Mouse (Mus musculus) megakaryocyte progenitor cell, adult 5-6 weeks (primary cell): ENCODE data around the gene Maml3. TPM values are rescaled to one million over a fixed set of nuclear protein-coding genes. Genes with fewer than 3 reads are reported as not detected.

ENCODE experiments used
- ATAC-seq: replicated peaks from 2 replicates; pipeline ENCODE4 v1.8.0; 2016; ENCODE audit warnings: mild to moderate bottlenecking, moderate TSS enrichment, inconsistent platforms; ENCODE audit not compliant: poor library complexity
- total RNA-seq, 2 experiments: library from RNA; stranded (forward) in 1 of 2; stranded (reverse) in 1 of 2; fragments of 157-497, 149-512 nt in 1 of 2; fragments of 200-1000 nt in 1 of 2; gene quantifications; 2 replicates each; pipeline versions ENCODE4 v1.2.3 to v1.2.4; 2015 to 2017

The Maml3 gene
- total RNA-seq, 2 experiments from 2014 or later: 5.9 to 9.5 TPM

DNA sequence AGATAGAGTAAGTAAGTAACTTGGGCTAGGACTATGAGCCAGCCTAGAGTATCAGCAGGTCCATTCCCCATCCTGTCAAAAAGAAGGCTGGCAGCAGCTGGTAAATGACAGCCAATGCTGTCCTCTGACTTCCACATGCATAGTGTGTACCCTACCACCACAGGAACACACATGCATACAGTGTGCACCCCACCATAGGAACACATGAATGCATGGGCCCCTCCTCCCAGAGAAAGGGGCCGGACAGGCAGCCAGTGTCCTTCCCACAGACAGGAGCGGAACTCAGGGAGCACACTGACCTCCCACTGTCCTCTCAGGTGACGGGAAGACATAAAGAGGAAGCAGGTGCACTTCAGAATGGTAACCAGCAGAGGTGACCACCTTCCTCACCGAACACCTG lies 188.0 kb downstream of the Maml3 start:
- no peak for ATAC-seq

DNA sequence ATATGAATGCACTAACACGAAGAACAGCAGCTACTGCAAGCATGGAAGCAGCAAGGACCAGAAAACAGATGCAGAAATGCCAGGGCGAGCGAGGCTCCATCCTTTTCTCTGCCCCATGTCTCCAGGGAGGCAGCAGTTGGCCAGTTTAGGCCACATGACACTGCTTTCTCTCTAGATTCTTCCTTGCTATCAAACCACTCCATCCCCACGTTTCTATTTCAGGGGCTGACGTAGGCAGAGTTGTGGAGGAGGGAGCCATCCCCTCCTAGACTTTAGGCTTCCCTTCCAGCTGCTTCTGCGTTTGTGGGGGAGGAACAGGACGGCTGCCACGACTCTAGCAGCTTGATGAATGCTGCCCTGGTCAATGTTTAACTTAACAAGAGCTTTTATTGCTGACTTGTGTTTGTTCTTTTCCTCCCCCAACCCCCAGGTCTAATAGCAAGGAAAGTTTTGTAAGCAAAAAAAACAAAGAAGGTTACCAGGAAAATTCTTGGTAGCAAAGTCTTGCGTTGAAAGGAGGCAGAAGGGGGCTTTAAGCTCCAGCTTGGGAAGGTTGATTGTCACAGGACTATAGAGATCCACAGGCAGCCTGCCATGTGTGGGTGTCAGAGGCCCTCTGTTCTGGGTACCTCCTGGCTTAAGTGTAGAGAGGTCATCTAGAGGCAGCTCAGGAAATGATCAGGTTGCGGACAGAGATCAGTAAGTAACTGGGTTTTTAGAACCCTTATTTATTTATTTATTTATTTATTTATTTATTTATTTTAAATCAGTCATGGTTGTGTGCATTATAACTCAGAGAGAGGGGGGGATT lies 188.6 kb downstream of the Maml3 start:
- peak; percentile 20; the same call in 1 of the 2 replicates for ATAC-seq

DNA sequence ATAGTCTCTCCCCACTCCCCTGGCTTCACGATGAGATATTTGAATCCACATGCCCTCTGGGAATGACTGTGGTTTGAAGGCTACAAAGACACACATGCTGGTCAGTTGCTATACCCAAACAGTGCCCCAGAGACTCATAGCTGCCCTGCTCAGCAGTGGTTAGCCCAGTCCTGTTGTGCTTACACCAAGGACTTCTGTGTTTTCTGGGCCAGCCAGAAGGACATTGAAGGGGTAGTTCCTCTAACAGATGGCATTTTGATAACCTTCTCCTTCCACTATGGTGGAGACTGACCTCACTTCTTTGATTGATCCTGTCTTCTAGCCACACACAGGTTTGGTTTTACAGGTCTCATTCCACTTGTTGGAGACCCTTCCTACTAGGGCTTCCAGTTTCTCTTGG lies 189.5 kb downstream of the Maml3 start:
- ATAC-seq: 0 out of 2 replicates have a peak, but pooled peaks have one; percentile 35

DNA sequence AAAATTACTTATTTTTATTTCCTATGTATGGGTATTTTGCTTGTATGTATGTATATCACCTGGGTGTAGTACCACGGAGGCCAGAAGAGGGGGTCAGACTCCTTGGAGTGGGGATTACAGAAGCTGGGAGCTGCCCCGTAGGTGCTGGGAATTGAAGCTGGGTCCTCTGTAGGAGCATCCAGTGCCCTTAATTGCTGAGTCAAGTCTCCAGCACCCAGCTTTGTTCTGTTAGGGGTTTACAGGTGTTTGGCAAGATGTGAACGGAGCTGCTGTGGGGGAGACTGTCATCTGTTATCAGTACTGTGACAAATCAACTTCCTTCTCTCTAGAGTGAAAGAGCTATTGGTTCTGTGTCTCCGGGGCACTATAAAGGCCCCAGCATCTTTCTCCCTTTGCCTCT lies 190.0 kb downstream of the Maml3 start:
- peak; percentile 56 for ATAC-seq

DNA sequence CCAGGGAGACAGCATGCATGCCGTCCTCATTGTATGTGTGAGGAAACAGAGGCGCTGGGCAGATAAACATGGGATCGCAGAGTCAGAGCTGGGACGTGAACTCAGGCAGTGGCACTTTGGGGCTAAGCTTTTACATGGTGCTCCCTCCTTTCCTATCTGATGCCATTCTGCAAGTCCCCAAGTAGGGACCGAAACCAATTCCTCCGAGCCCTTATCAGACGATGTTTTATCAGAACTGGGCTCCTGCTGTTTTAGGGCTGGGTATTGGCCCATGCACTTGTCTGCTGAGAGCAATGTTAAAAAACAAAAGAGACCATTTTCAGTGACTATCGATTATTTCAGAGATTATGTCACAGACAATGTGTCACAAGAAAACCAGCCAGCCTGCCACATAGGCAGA lies 191.4 kb downstream of the Maml3 start:
- no peak for ATAC-seq

DNA sequence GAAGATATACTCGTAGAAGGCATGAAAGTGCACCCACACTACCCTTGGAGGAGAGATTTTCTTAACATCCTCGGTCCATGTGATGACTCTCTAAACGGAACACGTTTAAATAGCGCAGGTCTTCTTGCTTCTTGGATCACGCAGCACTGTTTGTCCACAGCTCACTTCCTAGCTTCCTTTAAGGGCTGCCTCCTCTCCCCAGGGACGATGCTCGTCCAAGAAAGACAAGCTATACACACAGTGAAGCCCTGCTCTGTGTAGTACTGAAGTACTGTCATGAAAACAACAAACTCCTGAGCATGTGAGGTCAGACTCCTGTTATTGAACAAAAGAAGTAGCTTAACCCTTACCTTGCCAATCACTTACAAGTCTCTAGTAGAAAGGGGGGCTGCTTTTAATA lies 192.7 kb downstream of the Maml3 start:
- ATAC-seq: no peak

DNA sequence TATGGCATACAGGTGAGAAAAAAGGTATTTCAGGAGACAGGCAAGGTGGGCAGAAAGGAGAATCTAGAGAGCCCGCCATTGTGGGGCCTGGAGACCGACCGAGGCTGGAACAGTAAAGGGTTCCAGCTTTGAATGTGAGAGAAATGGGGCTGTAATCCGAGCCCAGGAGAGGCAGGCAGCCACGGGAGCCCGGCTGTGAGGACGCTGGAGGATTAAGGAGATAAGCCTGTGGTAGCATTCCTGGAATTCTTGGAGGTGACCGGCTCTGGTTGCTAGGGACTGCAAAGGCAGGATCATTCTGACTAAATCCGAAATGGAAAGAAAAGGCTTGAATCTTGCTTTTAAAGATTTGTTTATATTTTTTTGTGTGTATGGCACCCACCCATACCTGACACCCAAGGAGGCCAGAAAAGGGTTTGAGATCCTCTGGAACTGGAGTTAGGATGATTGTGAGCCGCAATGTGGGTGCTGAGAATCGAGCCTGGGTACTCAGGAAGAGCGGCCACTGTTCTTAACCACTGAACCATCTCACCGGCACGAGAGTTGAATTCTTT lies 196.4 kb downstream of the Maml3 start:
- ATAC-seq: no peak

DNA sequence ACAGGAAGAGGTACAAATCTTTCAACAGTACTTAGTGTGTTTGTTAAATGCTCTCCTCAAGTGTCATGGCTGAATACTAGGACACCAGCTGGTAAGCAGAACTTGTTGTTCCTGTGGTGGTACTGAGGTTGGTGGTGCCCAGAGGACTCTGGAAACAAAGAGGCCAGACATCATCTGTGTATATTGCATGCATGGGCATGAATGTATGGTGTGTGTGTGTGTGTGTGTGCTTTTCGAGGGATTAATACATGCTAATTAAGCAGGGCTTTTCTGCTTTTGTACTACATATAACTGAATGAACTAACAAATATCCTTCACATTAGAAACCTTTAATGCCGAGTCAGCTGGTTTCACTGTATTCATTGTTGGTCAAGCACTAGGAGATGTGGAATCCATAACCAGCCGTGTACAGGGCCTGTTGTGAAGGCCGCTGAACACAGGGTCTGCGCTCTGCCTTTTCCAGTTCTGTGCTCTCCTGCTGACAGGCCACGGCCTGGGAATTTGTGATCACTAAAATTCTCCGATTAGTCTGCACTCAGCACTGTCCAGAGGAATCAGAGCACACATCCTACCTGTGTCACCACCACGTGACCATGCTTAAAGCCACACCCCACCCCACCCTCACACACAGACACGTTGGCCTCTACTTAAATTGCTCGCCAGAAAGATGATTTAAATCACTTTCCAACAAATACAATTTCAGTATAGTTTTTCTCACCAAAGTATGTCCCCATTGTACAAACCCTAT lies 197.6 kb downstream of the Maml3 start:
- ATAC-seq: no peak

DNA sequence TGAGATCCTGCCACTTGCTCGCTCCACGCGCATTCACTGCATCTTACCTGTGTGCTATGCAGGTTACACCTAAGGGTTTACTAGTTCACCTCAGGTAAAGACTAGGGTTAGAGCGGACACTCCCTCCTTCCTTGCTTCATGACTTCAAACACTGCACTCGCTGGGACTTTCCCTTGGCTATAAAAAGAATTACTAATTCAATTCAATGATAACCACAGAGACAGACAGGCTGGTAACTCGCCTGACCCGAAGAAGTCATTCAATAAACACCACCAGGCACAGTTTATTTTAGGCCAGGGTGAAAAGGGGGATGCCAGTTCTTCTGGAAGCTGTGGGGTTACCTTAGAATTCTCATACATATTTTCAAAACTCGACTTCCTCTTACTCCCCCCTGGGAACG lies 199.0 kb downstream of the Maml3 start:
- no peak for ATAC-seq

DNA sequence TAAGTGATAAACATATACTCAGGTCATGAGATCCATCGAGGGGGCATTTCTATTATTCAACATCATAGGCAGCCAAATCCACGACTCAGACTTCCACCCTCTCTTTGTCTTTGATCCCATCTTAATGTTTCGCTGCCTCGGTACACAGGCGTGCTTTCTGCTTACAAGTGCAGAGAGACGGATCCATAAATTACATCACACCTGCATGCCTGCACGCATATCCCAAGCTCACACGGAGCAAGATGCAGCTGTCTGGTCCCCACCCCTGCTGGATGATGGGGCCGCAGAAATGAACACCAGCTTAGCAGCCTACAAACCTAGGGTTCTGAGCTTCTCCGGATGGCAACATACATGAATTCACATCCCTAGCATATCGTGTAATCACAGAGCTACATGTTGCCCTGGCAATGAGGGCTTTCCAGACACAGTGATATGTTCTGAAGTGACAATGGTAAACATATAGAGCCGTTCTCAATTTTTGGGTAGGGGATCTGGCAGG lies 200.5 kb downstream of the Maml3 start:
- ATAC-seq: no peak

DNA sequence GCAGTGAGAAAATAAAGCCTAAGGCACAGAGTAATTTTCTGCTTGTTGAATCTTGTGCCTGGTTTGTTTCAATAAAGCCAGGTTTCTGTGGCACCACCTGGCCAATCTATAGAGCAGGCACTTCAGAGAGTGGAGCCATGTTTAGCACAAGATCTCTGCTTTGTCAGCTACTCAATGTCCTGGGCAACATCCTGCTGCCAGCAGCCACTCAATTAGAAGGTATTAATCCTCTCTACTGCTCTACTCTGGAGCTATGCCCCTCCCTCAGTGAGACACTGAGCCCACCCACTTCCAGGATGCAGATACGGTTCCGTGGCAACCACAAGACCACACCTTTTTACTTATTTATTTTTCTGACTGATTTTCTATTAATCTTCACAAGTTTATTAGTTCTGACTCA lies 203.7 kb downstream of the Maml3 start:
- no peak for ATAC-seq

DNA sequence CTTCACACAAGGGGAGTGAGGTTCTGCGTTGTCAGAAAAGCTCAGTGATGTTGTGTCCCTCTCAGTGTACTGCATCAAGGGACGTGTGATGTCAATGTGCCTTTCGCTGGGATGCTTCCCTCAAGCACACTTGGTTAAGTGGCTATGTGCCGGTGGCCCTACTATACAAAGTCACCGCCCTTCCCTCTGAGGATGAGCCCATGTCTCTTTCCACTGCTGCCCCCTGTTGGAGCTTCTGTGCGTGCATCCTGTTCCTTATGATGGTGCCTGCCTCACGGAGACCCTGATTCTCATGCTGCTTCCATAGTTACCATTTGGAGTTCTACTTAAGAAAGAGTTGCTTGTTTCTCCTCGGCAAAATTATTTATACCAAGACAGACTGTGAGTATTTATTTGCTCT lies 210.4 kb downstream of the Maml3 start:
- ATAC-seq: peak; percentile 76

DNA sequence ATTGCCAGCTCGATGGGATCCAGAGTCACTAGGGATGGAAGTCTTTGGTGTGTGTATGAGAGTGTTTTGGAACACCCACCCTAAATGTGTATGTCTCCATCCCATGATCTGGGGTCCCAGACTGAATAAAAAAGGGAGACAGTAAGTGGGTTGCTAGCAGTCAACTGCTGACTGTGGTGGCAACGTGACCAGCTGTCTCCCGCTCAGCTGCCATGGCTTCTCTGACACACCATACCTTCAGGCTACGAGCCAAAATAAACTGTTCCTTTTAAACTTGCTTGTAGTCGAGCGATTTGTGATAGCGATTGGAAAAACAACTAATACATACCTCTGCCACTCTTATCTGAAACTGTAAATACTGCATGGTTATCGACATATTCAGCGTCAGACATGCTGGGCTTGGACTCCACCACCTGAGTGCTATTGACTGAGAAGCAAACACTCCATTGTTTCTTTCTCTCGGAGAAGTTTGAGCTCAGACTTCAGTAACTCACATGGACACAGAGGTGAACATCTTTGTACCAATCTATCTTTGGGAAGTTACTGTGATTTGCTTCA lies 213.2 kb downstream of the Maml3 start:
- ATAC-seq: no peak

DNA sequence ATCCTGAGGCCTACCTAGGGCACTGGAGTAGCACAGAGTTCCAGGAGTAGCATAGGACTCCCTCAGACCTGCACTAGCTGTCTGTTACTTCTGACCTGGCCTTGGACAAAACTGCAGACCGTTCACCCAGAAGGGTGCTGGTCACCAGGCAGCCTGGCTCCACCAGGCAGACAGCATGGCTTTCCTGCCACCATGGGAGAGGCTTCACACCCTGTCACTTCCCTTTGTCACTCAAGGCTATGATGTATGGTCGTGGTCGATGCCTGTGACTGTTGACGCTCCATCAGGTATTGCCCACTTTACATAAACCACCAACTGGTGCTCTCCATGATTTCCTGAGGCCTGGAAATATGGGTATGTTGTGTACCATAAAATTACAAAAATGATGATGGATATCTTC lies 214.7 kb downstream of the Maml3 start:
- peak; percentile 44 for ATAC-seq

DNA sequence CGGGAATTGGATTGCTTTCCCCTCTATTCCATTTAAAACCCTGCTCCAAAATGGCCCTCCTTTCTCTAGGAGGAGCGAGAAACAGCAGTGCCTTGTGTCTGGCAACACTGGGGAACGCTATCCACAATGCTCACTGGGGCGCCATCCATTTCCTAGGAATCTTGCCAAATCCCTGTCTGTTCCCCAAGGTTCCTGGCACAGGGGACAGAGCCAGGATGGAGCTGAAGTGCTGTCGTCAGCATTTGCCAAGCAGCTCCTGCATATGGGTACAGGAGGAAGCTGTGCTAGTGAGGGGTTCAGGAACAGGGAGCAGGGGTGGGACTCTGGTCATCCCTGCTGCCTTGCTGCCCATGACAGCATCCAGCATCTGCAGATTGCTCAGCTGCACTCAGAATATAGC lies 215.1 kb downstream of the Maml3 start:
- no peak for ATAC-seq

DNA sequence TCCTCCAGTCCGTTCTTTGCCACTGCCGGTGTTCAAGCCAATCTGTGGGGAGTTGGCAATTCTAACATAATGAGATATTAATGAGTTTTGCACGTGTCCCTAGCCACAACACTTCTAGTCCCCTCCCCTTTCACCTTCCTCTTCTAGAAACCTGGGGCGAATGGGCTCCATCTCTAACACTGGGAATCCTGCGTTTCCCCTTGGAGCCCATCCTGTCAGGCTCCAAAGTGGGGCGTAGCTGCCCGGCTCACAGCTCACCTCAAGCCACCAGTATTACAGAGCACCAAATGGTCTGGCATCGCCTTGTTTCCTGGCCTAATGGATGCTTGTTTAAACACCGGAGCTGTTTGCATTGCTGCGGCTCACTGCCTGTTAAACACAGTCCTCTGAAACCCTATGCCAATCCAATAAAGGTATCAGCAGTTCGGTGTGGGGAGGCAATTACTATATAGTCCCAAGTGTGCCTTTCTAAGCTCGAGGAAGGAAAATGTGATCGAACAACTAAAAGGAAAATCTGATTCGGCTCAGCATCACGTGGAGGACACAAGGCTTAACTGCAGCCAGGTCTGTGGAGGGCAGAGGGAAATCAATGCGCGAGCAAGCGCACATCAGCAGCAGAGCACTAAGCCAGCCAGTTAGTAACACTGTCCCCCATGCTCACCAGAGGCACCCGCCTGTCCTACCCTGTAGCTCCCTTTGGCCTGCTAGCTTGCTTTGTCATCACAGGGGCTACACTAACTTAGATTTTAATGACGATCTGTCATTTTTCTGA lies 216.0 kb downstream of the Maml3 start:
- peak; percentile 24; the same call in 1 of the 2 replicates for ATAC-seq

DNA sequence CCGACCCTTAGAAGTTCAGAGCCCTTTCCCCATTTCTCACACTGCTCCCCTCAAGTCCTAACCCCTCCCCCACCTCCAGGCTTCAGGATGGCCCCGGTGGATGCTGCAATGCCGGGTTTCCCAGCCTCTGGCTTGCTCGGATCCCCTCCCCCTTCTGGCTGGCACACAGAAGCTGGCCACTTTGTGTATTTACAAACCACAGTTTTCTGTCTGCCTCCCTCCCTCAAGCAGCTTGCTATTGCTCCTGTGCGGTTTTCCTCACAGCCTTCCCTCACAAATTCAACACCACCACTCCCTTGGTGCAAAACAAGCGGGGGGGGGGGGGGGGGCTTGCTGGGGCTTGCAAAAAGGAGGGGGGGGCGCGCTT lies 216.6 kb downstream of the Maml3 start:
- ATAC-seq: no peak

DNA sequence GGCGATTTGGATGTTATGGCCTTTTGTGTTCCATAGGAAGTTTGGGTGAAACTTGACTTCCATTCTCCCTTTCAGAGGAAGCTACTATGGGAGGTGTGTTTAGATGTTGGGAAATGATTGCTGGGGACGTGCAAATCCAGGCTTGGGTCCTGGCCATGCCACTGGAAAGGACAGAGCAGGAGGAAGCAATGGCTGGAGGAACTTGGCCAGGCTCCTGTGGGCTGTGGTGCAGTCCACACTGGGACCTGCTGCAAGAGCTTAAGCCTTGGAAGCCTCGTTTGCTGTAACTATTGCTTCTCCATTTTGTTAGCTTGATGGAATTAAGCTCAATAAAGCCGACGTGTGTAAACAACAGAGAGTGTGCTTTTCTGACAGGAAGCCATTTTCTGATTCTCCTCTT lies 219.0 kb downstream of the Maml3 start:
- no peak for ATAC-seq

DNA sequence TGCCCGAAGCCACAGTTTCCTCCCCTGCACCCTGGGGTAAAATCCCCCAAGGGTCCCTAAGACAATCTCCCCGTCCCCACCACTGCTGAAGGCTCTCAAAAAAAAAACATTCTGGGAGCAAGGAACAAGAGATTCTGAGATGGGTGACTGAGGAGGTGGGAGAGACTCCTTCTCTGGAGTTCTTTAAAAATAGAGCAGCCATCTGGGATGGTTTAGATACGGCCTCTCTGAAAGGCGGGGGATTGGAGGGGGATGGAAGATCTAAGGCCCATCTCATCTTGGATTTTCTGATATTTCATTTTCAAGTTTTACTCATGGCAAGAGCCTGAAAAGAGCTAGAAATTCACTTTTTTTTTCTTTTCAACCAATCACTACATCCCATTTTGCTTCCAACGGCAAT lies 219.4 kb downstream of the Maml3 start:
- no peak for ATAC-seq

DNA sequence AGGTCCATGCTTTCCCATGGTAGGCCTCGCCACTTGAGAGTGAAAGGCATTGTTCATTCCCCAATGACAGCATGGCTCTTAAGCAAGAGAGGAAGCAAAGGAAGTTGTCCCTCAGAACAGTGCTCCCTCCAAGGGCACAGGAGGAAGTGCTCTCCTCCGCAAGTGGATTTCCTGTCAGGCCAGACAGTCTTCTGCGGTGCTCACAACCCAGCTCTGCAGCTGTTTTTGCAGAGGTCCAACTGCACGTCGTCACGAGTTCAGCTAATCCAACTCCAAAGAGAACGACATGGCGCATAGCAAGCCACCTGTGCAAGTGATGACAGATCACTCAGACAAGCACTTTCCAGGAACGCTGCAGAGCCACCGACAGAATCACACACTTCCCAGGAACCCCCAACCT lies 222.9 kb downstream of the Maml3 start:
- peak; percentile 77 for ATAC-seq

DNA sequence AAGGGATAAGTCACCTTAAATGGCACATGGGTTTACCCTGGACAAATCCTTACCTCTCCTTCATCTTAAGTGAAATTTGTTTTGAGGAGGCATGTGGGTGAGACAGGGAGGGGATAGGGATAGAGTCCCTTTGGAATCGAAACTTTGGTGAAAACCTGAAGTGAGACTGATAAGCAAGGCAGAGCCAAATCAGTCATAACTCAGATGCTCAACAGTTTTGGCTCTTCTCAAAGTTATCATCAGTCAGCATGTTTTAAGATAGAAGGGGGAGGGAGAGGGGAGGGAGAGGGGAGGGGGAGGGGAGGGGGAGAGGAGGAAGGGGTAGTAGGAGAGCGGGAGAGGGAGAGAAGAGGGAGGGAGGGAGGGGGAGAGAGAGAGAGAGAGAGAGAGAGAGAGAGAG lies 223.5 kb downstream of the Maml3 start:
- peak; percentile 21; the same call in 1 of the 2 replicates for ATAC-seq
